Mouse (Mus musculus): Measurements from ENCODE around the gene Fkbp8.
A peak's percentile ranks its signal among the peaks of the same experiment; 100 is the strongest.

Gene Fkbp8

GRCm38 (mm10) chr8:70553740-70554139 lies 26.2 kb downstream of the Fkbp8 start:
- no peak for DNase-seq (ENCODE audit: extremely low read depth, insufficient read length, low spot score)

- DNase-seq (ENCODE audit: extremely low read depth, insufficient read length, low spot score), result no peak
Observed at GRCm38 (mm10) chr8:70555079-70555747, 27.7 kb downstream of the Fkbp8 start.

GRCm38 (mm10) chr8:70558334-70558733 lies 30.8 kb downstream of the Fkbp8 start:
- DNase-seq (ENCODE audit: extremely low read depth, insufficient read length, low spot score), result no peak

- DNase-seq (ENCODE audit: extremely low read depth, insufficient read length, low spot score), result no peak
Observed at GRCm38 (mm10) chr8:70558983-70559382, 31.5 kb downstream of the Fkbp8 start.

DNA sequence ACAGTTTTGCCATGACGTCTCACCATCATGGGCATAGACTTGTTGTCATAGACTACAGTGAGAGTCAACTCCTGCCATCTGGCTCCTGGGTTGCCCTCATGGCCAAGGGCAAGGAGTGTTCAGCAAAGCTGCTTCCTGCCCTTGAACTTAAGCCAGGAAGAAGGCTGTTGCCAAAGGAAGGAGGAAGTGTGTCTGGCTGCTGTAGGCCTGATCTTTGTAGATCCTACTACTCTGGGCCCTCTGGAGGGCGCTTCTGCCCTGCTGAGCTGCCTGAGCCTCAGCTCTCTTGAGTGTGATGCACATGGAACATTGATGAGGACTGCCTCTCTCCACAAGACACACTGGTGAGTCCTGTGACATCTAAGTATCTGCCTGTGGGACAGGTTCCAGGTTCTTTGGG lies 32.6 kb downstream of the Fkbp8 start:
- no peak for DNase-seq (ENCODE audit: extremely low read depth, insufficient read length, low spot score)

DNA sequence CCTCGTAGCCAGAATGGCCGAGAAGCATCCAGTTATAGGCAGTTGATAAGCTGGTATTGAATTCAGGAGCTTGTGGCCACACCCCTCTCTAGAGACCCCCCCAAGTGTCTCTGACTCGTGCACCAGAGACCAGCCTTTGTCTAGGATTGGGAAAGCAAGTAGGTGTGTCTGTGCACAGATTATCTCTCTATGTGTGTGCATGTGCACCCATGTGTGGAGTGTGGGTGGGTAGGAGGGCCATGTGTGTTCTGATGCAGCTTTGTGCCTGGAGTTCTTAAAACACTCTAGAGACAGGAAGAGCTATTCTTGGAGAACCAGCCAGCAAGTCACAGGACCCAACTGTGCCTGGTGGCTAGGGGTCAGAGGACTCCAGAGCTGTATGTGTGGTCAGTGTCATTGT lies 33.0 kb downstream of the Fkbp8 start:
- no peak for DNase-seq (ENCODE audit: extremely low read depth, insufficient read length, low spot score)

- DNase-seq (ENCODE audit: extremely low read depth, insufficient read length, low spot score), result no peak
Observed at GRCm38 (mm10) chr8:70561357-70561756, 33.8 kb downstream of the Fkbp8 start.

DNA sequence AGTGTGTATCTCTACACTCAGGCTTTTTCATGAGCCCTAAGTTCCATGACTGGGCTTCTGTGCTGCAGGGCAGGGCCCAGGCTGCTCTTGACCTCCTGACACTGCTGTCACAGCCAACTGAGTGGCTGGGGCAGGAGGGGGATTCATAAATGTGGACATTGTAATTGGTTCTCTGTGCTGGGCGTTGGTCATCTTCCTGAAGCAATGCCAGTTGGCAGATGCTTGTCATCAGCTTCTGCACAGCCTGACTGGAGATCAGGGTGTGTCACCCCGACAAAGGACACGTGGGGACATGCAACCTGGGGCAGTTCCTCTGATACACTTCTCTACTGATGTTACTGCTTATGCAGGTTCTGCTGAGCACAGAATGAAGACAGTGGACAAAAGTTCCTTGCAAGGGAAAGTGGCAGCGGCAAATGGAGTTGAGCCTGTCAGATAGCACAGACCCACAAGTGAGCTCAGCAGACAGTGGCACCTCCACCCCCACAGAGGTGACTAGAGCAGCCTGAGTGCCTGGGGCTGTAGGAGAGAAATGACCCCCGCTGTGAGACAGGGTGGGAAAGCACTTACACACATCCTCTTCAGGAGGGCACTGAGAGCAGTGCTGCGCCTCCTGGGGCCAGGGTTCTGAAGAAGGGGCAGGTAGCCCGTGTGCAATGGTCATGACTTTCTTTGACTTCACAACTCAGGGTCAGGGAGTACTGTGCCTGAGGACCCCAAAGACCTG lies 34.4 kb downstream of the Fkbp8 start:
- DNase-seq (ENCODE audit: extremely low read depth, insufficient read length, low spot score), result peak; percentile 67

DNA sequence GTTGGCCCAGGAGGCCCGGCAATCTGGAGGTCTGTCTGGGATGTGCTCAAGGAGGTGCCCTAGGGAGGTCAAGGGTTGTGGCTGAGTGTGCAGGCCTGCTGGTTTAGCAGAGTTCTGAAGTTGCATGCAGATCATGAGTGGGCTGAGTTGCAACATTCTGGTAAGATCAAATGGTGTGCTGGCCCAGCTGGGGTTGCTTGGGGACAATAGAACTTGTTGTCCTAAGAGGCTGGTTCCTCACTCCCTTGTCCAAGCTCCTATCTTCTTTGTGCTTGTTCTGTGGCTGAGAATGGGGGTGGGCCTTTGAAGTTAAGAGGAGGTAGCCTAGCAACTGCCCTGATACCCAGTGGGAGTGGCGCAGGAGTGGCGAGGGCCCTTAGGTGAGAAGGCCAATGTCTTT lies 35.3 kb downstream of the Fkbp8 start:
- DNase-seq (ENCODE audit: extremely low read depth, insufficient read length, low spot score), result no peak

- no peak for DNase-seq (ENCODE audit: extremely low read depth, insufficient read length, low spot score)
Observed at GRCm38 (mm10) chr8:70563763-70564387, 36.4 kb downstream of the Fkbp8 start.

GRCm38 (mm10) chr8:70564696-70565235 lies 37.2 kb downstream of the Fkbp8 start:
- no peak for DNase-seq (ENCODE audit: extremely low read depth, insufficient read length, low spot score)

DNA sequence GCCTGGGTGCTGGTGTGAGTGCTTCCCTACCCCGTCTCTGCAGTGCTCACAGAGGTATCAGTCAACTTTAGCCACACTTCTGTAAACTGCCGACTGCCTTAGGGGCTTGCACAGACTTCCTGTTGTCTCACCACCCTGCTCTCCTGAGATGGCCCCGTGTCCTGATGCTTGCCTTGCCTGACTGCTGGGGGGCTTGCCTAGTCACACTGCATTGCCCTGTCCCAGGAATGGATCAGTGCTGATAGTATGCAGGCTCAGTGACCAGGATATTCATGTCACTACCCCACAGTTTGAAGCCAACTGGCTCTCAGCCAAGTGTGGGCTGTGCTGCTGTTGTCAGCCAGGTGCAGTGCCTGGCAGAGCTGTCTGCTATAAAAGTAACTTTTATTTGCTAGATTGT lies 38.0 kb downstream of the Fkbp8 start:
- DNase-seq (ENCODE audit: extremely low read depth, insufficient read length, low spot score), result no peak

- DNase-seq (ENCODE audit: extremely low read depth, insufficient read length, low spot score), result no peak
Observed at GRCm38 (mm10) chr8:70570360-70570759, 42.8 kb downstream of the Fkbp8 start.

GRCm38 (mm10) chr8:70570990-70571389 lies 43.5 kb downstream of the Fkbp8 start:
- no peak for DNase-seq (ENCODE audit: extremely low read depth, insufficient read length, low spot score)

- DNase-seq (ENCODE audit: extremely low read depth, insufficient read length, low spot score), result no peak
Observed at GRCm38 (mm10) chr8:70574302-70574701, 46.8 kb downstream of the Fkbp8 start.

- DNase-seq (ENCODE audit: extremely low read depth, insufficient read length, low spot score), result no peak
Observed at GRCm38 (mm10) chr8:70574915-70575314, 47.4 kb downstream of the Fkbp8 start.

DNA sequence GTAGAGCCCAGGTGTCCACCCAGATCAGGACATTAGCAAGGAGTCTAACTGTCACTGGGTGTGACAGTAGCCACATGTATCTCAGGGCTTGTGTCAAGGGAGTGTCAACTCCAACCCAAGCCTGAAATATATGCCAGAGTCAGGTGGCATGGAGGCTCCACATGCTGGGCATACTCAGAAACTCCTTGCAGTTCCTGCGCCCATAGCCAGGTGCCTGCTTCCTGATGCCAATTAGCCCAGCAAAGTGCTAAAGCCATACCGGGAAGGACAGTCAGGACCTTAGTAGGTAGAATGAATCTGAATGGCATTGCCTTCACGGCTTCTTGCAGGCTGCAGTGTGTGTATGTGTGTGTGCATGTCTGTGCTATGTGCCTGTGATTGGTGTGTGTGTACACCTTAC lies 49.7 kb downstream of the Fkbp8 start:
- no peak for DNase-seq (ENCODE audit: extremely low read depth, insufficient read length, low spot score)

DNA sequence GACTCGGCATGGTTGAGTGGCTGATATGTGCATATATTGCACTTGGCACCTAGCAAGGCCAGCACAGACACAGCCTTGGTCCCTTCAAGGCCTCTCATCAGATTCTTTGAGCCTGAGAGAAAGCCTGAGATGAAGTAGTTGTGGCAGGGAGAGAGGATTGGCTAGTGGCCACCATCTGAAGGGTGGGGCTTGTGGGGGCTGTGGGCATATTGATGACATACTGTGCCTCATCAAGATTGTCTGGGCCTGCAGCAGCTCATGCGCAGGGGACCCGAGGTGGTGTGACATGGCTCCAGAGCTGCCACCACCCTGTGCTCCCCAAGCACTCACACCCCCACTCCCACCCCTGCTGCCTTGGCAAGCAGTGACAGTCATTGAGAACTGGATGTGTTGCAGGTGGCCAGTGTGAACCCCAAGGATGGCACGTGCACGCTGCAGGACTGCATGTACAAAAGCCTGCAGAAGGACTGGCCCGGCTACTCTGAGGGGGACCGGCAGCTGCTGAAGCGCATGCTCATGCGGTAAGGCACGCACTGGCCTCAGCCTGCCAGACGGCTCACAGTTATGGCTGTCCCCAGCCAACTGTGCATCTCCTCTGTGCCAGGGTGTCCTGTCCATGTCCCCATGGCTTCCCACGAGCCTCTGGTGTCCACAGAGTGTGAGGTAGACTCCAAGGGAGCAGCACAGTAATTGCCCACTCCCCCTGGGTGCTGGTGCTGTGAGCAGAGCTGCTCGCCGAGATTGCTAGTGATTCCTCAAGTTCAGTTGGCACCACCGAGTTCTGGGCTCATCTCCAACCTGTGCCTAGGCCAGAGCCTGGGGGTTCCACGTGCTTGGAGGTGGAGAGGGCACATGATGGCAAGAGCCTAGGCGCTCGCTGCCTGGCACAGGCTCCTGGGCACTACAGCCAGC lies 56.2 kb downstream of the Fkbp8 start:
- no peak for DNase-seq (ENCODE audit: extremely low read depth, insufficient read length, low spot score)

DNA sequence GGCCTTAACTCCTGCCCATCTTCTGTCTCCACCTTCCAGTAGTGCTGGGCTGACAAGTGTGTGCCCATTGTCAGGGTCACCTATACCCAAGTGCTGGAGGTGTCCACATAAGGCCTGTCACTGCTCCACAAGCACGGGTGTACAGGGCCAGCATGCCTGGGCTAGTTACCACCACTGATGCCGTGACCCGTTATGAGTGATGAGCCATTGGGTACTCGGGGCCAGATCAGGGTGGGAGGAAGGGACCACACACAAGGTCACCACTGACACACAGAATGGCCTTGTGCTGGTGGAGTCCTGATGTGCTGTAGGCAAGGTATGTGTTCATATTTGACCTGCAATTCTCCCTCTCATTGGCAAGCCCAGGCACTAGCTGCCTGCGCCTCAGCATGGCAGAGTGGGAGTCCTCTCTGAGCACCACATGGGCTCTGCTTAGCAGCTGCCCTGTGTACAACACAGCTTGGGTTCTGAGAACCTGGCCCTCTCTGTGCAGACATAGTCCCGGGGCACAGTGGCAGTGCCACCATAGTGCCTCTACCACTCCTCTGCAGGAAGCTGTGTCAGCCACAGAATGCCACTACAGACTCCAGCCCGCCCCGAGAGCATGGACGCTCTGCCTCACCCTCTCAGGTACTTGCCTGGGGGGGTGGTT lies 57.2 kb downstream of the Fkbp8 start:
- no peak for DNase-seq (ENCODE audit: extremely low read depth, insufficient read length, low spot score)

Measured in 3134 (cell line).